ENCODE assay signal across 22 mouse cellular contexts in the genomic region with DNA sequence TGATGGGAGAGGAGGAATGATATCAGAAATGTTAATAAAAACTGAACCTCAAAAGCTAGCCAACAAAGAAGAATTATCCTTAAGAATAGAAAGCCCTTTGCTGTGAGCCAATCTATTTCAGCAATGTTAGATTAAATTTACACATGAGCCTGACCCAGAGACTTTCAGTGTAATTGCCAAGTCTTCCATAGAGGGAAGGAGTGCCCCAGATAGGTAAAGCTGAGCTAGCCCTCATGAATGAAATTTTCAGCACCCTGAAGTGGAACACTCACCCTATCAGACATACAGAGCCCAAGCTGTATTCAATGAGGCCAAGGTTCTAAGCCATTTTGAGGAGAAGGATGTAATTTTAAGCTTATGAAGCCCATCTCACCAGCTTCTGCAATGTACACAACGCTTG.
"Had no signal": no experiment of that assay in that cellular context is flagged by ENCODE, and none has a peak within 500 bp of the region (broad histone marks: within the 10 kb centered on the region; RNA-seq: fewer than 3 reads in every experiment).

No protein-coding gene starts in this region.

- H3K4me2 ChIP-seq: liver, embryonic 11.5 days; liver, embryonic 13.5 days; liver, embryonic 15.5 days; lung, embryonic 15.5 days; midbrain, embryonic 13.5 days; midbrain, embryonic 15.5 days; neural tube, embryonic 13.5 days; neural tube, embryonic 15.5 days had no signal

- H3K9ac ChIP-seq: liver, embryonic 13.5 days; liver, embryonic 15.5 days; liver, postnatal 0 days; lung, embryonic 15.5 days; midbrain, embryonic 13.5 days; midbrain, embryonic 15.5 days; neural tube, embryonic 13.5 days; neural tube, embryonic 15.5 days had no signal

- ATAC-seq: liver, postnatal 0 days; lung, postnatal 0 days; midbrain, embryonic 13.5 days; midbrain, embryonic 15.5 days had no signal

- H3K27me3 ChIP-seq: liver, embryonic 13.5 days; liver, embryonic 15.5 days; lung, embryonic 15.5 days; megakaryocyte, embryonic 14.5 days; midbrain, embryonic 13.5 days; midbrain, embryonic 15.5 days; neural tube, embryonic 13.5 days; neural tube, embryonic 15.5 days had no signal

- H3K27ac ChIP-seq: liver, embryonic 13.5 days; liver, embryonic 15.5 days; lung, embryonic 15.5 days; macrophage; midbrain, embryonic 13.5 days; midbrain, embryonic 15.5 days; neural tube, embryonic 13.5 days; neural tube, embryonic 15.5 days had no signal

- H3K4me1 ChIP-seq: liver, embryonic 13.5 days; lung, embryonic 15.5 days; megakaryocyte, embryonic 14.5 days; midbrain, embryonic 13.5 days; midbrain, embryonic 15.5 days; neural tube, embryonic 13.5 days; neural tube, embryonic 15.5 days had no signal

- H3K36me3 ChIP-seq: liver, embryonic 13.5 days; liver, embryonic 15.5 days; lung, embryonic 15.5 days; midbrain, embryonic 13.5 days; midbrain, embryonic 15.5 days; neural tube, embryonic 13.5 days; neural tube, embryonic 15.5 days had no signal

- H3K9me3 ChIP-seq: liver, embryonic 13.5 days; liver, embryonic 15.5 days; lung, embryonic 15.5 days; megakaryocyte, embryonic 14.5 days; midbrain, embryonic 13.5 days; midbrain, embryonic 15.5 days; neural tube, embryonic 13.5 days; neural tube, embryonic 15.5 days had no signal

- DNase-seq: liver, embryonic 13.5 days; liver, postnatal 0 days; lung, adult 2 months; lung, postnatal 14 days; lung, postnatal 36 days; retina, postnatal 1 day; right cerebral cortex, adult 18-20 months; right cerebral cortex, postnatal 14 days; thymus, adult 2 months; thymus, postnatal 25 days; thymus, postnatal 4 days had no signal

- H3K4me3 ChIP-seq: liver, embryonic 13.5 days; liver, embryonic 15.5 days; lung, embryonic 15.5 days; megakaryocyte, embryonic 14.5 days; midbrain, embryonic 13.5 days; midbrain, embryonic 15.5 days; myocyte; neural tube, embryonic 13.5 days; neural tube, embryonic 15.5 days had no signal
